Mouse (Mus musculus) left cerebral cortex, adult 2 months (tissue): Measurements from ENCODE around the gene BC030870. TPM values are rescaled to one million over a fixed set of nuclear protein-coding genes. Genes with fewer than 3 reads are reported as not detected.

Experiments used
- DNase-seq, 2 experiments: peaks; one replicate each; pipeline ENCODE4 v3.0.0; 2021 to 2022; ENCODE audit warnings: low spot score in 2 of 2, mixed read lengths in 1 of 2; ENCODE audit errors: extremely low spot score in 1 of 2
- H3K27ac ChIP-seq: fragments of 200-600 bp; 2 replicates; pipeline ENCODE4 v1.8.1; 2022
- H3K4me3 ChIP-seq: fragments of 200-600 bp; 2 replicates; pipeline ENCODE4 v1.8.1; 2022
- CTCF ChIP-seq: fragments of 200-600 bp; IDR thresholded peaks from 2 replicates; pipeline ENCODE4 v1.8.1; 2022; ENCODE audit warnings: antibody characterized with exemption, mild to moderate bottlenecking, moderate library complexity
- intact Hi-C: fragments of 180-260 bp; cut with DNase I; formaldehyde crosslinking; loops from one replicate; pipeline ENCODE4 v1.15.1; 2025
- total RNA-seq, 2 experiments: library from RNA; stranded (reverse); gene quantifications; 2 replicates each; pipeline ENCODE4 v1.2.3; 2021

Gene BC030870
- total RNA-seq, 2 experiments from 2014 or later, result not detected

DNA sequence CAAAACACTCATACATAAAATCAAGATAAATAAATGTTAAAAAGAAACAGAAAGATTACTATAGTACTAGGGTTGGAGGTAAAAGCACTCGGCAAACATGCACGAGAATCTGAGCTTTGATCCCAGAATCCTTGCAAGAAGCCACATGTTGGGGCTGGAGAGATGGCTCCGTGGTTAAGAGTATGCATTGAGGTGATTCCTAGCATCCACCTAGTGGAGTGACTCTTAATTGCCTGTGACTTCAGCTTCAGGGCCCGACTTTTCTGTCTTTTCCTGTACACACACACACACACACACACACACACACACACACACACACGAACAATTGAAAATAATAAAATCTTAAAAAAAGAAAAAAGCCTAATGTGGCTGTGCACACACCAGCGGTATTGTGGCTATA, 20.4 kb downstream of the BC030870 start:
- intact Hi-C loops, result loop anchor here (5.0 kb wide), 1 partner anchor 147 kb away; no protein-coding TSS in a partner anchor
- no peak for DNase-seq
- Histone ChIP-seq H3K4me3 (no peak overlapping the region), H3K27ac (no peak overlapping the region)
- no peak for TF ChIP-seq CTCF

- no peak for TF ChIP-seq CTCF
- no peak for DNase-seq
- Histone ChIP-seq H3K4me3 (no peak overlapping the region), H3K27ac (no peak overlapping the region)
- intact Hi-C loops, result loop anchor here (5.0 kb wide), 1 partner anchor 146 kb away; no protein-coding TSS in a partner anchor
Observed at GRCm38 (mm10) chr8:65107936-65108718, 21.2 kb downstream of the BC030870 start.

GRCm38 (mm10) chr8:65104041-65104440, 25.3 kb downstream of the BC030870 start:
- no peak overlapping the region for H3K4me3 ChIP-seq
- DNase-seq, result no peak
- no peak overlapping the region for H3K27ac ChIP-seq
- intact Hi-C loops, result no loop called here
- no peak for TF ChIP-seq CTCF

- Histone ChIP-seq H3K27ac (no peak overlapping the region), H3K4me3 (no peak overlapping the region)
- intact Hi-C loops, result no loop called here
- DNase-seq, result no peak
- TF ChIP-seq CTCF, result no peak
Observed at GRCm38 (mm10) chr8:65103632-65104031, 25.7 kb downstream of the BC030870 start.

- Histone ChIP-seq H3K4me3 (no peak overlapping the region), H3K27ac (no peak overlapping the region)
- intact Hi-C loops, result no loop called here
- no peak for TF ChIP-seq CTCF
- no peak for DNase-seq
Observed at GRCm38 (mm10) chr8:65099735-65100134, 29.6 kb downstream of the BC030870 start.

DNA sequence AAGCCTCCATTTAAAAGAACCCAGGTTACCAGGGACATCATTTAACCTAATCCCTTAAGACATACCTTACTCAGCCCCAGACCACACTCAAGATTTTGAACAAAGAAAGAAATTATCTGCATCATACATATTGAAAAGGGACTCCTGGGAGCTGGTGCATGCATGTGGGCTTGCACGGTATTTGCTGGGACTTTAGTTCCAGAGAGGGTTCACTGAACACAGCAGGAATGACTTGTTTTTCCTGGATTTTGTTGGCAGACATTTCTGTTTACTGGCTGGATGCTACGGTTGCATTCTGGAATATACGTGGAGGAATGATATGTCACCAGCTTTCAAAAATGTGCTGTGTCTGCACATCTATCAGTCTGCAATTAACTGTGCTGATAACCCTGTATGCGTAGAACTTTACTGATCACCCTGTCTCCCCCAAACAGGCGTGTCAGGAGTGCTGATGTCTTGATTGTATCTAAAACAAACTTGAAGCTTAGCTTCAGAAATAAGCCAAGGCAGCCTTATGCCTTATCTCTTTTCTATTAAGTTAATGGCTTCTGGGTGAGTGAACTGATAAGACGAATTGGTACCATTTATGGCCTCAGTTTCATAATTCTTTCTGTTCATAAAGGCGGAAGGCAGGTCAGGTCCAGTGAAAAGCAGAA, 31.5 kb downstream of the BC030870 start:
- no peak for DNase-seq
- H3K27ac ChIP-seq, result no peak overlapping the region
- intact Hi-C loops, result no loop called here
- no peak overlapping the region for H3K4me3 ChIP-seq
- TF ChIP-seq CTCF, result no peak

GRCm38 (mm10) chr8:65089781-65090180, 39.6 kb downstream of the BC030870 start:
- TF ChIP-seq CTCF, result no peak
- intact Hi-C loops, result no loop called here
- Histone ChIP-seq H3K27ac (no peak overlapping the region), H3K4me3 (no peak overlapping the region)
- no peak for DNase-seq

DNA sequence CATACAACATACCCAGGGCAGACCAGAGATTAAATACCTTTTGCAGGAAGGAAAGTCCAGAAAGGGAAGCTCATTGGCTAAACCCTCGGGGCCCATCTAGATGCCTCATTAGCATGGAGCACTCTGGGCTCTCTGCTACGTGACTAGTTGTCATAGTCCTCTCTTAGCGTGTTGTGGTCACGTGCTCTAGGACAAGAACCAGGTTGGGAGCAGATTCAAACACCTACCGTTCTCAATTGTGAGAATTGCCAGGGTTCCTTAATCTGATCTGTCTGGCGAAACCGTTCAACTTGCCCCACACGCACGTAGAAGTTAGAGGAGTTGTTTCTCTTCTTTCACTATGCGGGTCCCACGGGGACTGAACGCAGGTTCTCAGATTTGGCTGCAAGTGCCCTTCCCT, 41.2 kb downstream of the BC030870 start:
- no peak for TF ChIP-seq CTCF
- DNase-seq, result no peak
- Histone ChIP-seq H3K4me3 (no peak overlapping the region), H3K27ac (no peak overlapping the region)
- intact Hi-C loops, result no loop called here

DNA sequence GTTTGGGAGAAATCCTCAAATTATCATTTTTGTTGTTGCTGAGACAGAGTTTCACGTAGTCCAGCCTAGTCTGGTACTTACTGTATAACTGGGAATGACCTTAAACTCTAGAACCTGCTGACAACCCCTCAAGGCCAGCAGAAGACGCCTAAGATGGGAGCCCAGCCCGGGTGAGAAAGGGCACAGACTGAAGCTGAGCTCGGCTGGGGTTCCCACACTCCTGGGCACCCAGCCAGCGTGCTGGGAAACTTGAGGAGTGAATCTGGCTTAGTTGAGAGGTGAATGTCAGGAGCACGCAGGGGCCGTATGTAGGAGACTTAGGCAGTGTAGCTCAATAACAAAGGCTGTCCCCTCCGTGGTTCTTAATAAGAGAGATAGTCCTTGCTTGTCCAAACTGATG, 41.7 kb downstream of the BC030870 start:
- intact Hi-C loops, result no loop called here

GRCm38 (mm10) chr8:65085680-65086079, 43.7 kb downstream of the BC030870 start:
- H3K27ac ChIP-seq, result no peak overlapping the region
- no peak for TF ChIP-seq CTCF
- no peak for DNase-seq
- intact Hi-C loops, result no loop called here
- no peak overlapping the region for H3K4me3 ChIP-seq

More for the DNA sequence above, 41.7 kb downstream of the BC030870 start:
- Histone ChIP-seq H3K4me3 (no peak overlapping the region), H3K27ac (no peak overlapping the region)
- TF ChIP-seq CTCF, result no peak
- no peak for DNase-seq

DNA sequence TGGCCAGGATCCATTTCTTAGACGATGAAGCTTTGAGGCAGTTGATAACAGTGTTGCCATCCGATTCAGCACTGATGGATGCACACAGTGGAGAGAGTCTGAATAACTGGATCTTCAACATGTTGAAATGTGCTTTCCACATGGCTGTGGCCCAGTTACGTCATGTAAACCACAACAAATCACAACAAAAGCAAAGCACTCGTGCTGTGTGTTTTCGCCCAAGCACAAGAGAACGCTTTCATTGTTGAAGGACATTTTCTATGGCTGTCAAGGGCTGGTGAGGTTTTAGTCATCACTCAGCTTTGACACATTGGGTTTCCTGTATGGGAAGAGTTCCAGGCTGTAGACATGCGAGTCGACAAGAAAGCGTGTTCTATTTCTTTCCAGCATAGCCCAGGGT, 48.6 kb downstream of the BC030870 start:
- H3K4me3 ChIP-seq, result no peak overlapping the region
- H3K27ac ChIP-seq, result no peak overlapping the region
- intact Hi-C loops, result no loop called here
- no peak for DNase-seq
- no peak for TF ChIP-seq CTCF

GRCm38 (mm10) chr8:65074733-65075132, 54.6 kb downstream of the BC030870 start, which contains the start of gene Gm10663:
Gm10663 (plus strand) TSS chr8:65075033.
- TF ChIP-seq CTCF, result no peak
- Histone ChIP-seq H3K27ac (no peak within 1 kb of the TSS), H3K4me3 (no peak within 1 kb of the TSS)
- intact Hi-C loops, result no loop called here
- DNase-seq, result no peak

- Histone ChIP-seq H3K4me3 (no peak overlapping the region), H3K27ac (no peak overlapping the region)
- intact Hi-C loops, result no loop called here
- no peak for DNase-seq
- TF ChIP-seq CTCF, result no peak
Observed at GRCm38 (mm10) chr8:65070996-65071395, 58.4 kb downstream of the BC030870 start.
